Mouse (Mus musculus) neural tube, embryonic 14.5 days (tissue): ENCODE results near the gene Dpep2nb. TPM values are rescaled to one million over a fixed set of nuclear protein-coding genes. Genes with fewer than 3 reads are reported as not detected.

Experiments
- ATAC-seq: fragments of 200-750 bp; cut with Nextera tagmentation; 2 replicates; pipeline ENCODE4 v1.8.0; 2017; ENCODE audit warnings: low read depth, mild to moderate bottlenecking, moderate TSS enrichment, moderate library complexity
- H3K27ac ChIP-seq: fragments of 300-500 bp; sonication (generic); 2 replicates; pipeline ENCODE4 v1.5.1; 2014; ENCODE audit warnings: low read depth, mild to moderate bottlenecking, control low read depth, low read length, moderate library complexity, mixed read lengths
- H3K27me3 ChIP-seq: fragments of 300-500 bp; sonication (generic); 2 replicates; pipeline ENCODE4 v1.6.1; 2014; ENCODE audit warnings: low read length; ENCODE audit not compliant: control insufficient read depth, insufficient read depth
- H3K36me3 ChIP-seq: fragments of 300-500 bp; sonication (generic); 2 replicates; pipeline ENCODE4 v1.6.1; 2014; ENCODE audit warnings: low read length, mixed read lengths; ENCODE audit not compliant: control insufficient read depth, insufficient read depth
- H3K4me1 ChIP-seq: fragments of 300-500 bp; sonication (generic); 2 replicates; pipeline ENCODE4 v1.6.1; 2014; ENCODE audit warnings: low read length; ENCODE audit not compliant: control insufficient read depth, insufficient read depth
- H3K4me2 ChIP-seq: fragments of 300-500 bp; sonication (generic); 2 replicates; pipeline ENCODE4 v1.6.1; 2014; ENCODE audit warnings: mild to moderate bottlenecking, low read depth, low read length, control low read depth
- H3K4me3 ChIP-seq: fragments of 300-500 bp; sonication (generic); 2 replicates; pipeline ENCODE4 v1.5.1; 2014; ENCODE audit warnings: low read depth, low read length, control low read depth, mixed read lengths
- H3K9ac ChIP-seq: fragments of 300-500 bp; sonication (generic); replicated peaks from 2 replicates; pipeline ENCODE4 v1.6.1; 2014; ENCODE audit warnings: low read depth, mild to moderate bottlenecking, control low read depth, low read length, mixed read lengths
- H3K9me3 ChIP-seq: fragments of 300-500 bp; sonication (generic); 2 replicates; pipeline ENCODE4 v1.6.1; 2016; ENCODE audit warnings: low read length; ENCODE audit not compliant: control insufficient read depth
- WGBS: fragments of 180-500 bp; shearing (Covaris S2); extraction: QIAGEN DNeasy Blood & Tissue Kit; methylation state at CpG from one replicate; pipeline ENCODE4 v1.1.7; 2014; 5-methylcytosine and 5-hydroxymethylcytosine counted together
- polyA plus RNA-seq: library from polyadenylated mRNA; unstranded; fragments of >200 nt; fragmentation: Nextera tagmentation; extraction: Ambion mirVana; gene quantifications from 2 replicates; pipeline ENCODE4 v1.2.1, GENCODE M21; 2014

Gene Dpep2nb
- polyA plus RNA-seq = 0.31 TPM in 1 of 2 replicates, not detected in the other

DNA sequence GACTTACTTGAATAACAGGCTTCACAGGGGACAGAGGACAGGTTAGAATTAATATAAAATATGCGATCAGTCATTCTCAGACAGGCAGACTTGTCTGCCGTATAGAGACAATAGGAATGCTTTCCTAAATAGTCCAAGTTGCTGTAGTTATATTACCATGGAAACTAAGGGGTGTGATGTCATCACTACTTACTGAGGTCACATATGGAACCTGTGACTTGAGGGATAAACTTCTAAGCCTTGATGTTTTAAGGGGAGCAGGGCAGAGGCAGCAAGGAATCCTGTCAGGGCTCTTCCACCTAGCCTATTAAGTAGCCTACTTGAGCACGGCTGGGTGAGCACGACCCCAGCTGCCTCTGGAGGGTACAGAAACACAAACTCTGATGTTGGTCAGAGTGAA lies at the start of gene Dpep2nb:
TSS of gene Dpep2nb (minus strand) at position 101 of the 400 bp plus-strand sequence.
- H3K4me2 ChIP-seq = no peak within 1 kb of the TSS
- 86% methylated on average over 4 of the region's 4 CpGs for WGBS
- peaks cover 9% of the 10 kb centered on the region for H3K4me1 ChIP-seq
- no peak for ATAC-seq
- H3K9ac ChIP-seq = no peak within 1 kb of the TSS
- H3K4me3 ChIP-seq = no peak within 1 kb of the TSS
- H3K9me3 ChIP-seq = no peaks in the 10 kb centered on the region
- no peak within 1 kb of the TSS for H3K27ac ChIP-seq
- H3K27me3 ChIP-seq = no peaks in the 10 kb centered on the region
- no peaks in the 10 kb centered on the region for H3K36me3 ChIP-seq

DNA sequence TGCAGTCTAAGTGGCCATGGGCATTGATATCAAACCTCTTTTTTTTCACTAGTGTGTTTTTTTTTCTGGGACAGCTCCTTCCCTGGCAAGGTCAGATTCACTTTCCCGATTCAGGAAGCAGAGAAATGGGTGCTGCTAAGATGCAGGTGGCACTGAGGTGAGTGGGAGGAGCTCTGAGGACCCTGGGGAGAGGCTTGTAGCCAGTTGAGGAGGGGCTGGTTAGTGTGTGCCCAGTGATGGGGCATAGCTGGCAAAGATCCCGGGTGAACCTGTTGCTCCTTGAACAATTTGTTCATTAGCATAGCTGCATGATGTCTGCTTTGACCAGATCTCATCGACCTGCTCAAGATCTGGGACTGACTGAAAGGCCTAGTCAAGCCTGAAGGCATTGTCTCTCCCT lies 49.3 kb upstream of the Dpep2nb start:
- Histone ChIP-seq H3K9me3 (no peaks in the 10 kb centered on the region), H3K27ac (no peak overlapping the region), H3K9ac (no peak overlapping the region), H3K4me2 (no peak overlapping the region), H3K36me3 (peaks cover 10% of the 10 kb centered on the region; the same call in 1 of the 2 replicates), H3K4me1 (peaks cover 5% of the 10 kb centered on the region; the same call in 1 of the 2 replicates), H3K27me3 (no peaks in the 10 kb centered on the region), H3K4me3 (no peak overlapping the region)
- 42% methylated on average over 3 of the region's 3 CpGs for WGBS
- no peak for ATAC-seq

DNA sequence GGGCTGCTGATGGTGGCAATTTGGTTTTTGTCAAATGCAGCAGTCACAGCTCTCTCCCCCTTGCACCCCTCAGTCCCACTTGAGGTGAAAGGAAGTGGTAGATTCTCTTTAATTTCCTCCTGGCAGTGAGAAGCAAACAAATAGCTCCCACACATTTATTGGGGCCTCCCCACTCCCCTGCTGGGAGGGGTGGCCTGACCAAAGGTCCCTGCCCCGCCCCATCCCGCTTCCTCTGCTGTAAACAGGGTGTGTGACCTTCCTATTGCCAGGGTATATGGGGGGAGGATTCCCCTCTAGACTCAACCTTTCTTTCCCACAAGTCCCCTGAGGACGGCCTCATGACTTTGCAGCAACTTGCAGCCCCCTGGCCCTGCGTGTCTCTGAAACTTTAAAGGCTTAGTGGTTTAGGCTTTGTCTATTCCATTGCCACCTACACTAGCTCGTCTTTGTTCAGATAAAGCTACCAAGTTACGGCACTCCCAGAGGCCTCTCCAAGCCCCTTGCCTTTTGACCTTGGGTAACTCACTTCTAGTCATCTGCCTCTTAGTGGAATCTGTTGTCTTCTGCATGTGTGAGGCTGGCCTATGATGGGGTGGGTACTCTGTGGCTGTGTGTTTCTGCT lies 48.5 kb upstream of the Dpep2nb start:
- H3K9me3 ChIP-seq = no peaks in the 10 kb centered on the region
- no peak overlapping the region for H3K4me3 ChIP-seq
- H3K9ac ChIP-seq = no peak overlapping the region
- no peak overlapping the region for H3K4me2 ChIP-seq
- ATAC-seq = no peak
- H3K27me3 ChIP-seq = no peaks in the 10 kb centered on the region
- 24% methylated on average over 6 of the region's 6 CpGs for WGBS
- peaks cover 10% of the 10 kb centered on the region; the same call in 1 of the 2 replicates for H3K36me3 ChIP-seq
- H3K27ac ChIP-seq = no peak overlapping the region
- peaks cover 5% of the 10 kb centered on the region; the same call in 1 of the 2 replicates for H3K4me1 ChIP-seq

DNA sequence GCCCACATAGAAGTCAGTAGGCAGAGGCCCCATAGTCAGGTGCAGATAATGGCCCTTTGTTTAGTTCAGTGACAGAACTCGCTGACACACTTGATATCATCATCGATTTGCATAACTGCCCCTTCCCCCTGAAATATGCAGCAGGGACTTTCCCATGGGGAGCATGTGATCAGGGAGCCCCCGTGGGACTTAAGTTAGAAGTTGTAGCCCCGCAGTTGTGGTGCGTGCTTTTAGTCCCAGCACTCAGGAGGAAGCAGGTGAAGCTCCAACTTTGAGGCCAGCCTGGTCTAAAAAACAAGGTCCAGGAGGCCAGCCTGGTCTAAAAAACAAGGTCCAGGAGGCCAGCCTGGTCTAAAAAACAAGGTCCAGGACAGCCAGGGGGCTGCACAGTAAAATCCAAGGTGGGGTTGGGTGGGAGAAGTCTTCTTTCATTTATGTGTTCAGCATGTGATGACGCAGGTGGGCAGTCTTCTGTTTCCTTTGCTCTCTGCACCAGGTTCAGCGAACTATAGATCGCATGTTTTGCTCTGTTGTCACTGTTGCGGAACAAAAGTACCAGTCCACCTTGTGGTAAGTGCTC lies 46.8 kb upstream of the Dpep2nb start:
- Histone ChIP-seq H3K36me3 (peaks cover 10% of the 10 kb centered on the region; the same call in 1 of the 2 replicates), H3K4me1 (no peaks in the 10 kb centered on the region), H3K27ac (no peak overlapping the region), H3K9me3 (no peaks in the 10 kb centered on the region), H3K27me3 (no peaks in the 10 kb centered on the region), H3K9ac (no peak overlapping the region), H3K4me2 (no peak overlapping the region), H3K4me3 (no peak overlapping the region)
- ATAC-seq = no peak
- WGBS = 89% methylated on average over 9 of the region's 9 CpGs

DNA sequence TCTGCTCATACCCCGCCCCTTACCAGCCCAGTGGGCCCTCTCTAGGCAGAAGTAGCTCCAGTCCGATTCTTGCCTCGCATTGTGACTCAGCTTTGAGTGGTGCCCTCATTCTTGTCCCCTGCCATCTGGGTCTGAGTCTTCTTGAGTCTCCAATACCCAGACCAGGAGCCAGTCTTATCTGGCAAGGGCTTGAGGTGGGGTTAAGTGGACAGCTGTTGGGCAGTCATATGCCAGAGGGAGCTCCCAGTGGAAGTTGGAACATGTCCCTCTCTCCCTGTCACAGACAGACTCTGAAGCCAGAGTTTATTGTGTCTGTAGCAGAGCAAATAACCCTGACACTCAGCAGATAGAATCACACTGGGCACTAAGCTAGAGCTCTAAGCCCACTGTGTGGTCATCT lies 45.3 kb upstream of the Dpep2nb start:
- ATAC-seq = no peak
- Histone ChIP-seq H3K9ac (no peak overlapping the region), H3K4me3 (no peak overlapping the region), H3K4me1 (no peaks in the 10 kb centered on the region), H3K4me2 (no peak overlapping the region), H3K9me3 (no peaks in the 10 kb centered on the region), H3K36me3 (peaks cover 10% of the 10 kb centered on the region; the same call in 1 of the 2 replicates), H3K27me3 (no peaks in the 10 kb centered on the region), H3K27ac (no peak overlapping the region)
- WGBS = 89% methylated on average over 3 of the region's 3 CpGs

DNA sequence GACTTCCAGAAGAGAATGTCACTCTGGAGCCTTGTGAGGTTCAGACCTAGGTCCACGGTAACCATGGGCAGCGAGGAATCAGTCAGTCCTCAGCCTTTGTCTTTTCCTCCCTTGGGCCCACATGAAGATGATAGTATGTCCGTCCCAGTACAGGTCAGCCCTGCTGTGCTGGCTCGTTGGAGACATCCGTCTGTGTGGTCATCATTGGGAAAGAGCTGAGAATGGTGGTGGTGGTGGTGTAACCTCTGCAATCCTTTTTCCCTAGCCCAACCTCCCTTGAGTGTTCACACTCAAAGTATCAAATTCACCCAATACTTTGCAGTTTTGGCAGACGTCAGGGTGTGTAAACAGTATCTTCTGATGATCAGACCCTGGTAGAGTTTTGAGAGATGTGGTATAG lies 44.1 kb upstream of the Dpep2nb start:
- Histone ChIP-seq H3K9me3 (no peaks in the 10 kb centered on the region), H3K4me3 (no peak overlapping the region), H3K36me3 (peaks cover 10% of the 10 kb centered on the region; the same call in 1 of the 2 replicates), H3K4me1 (no peaks in the 10 kb centered on the region), H3K4me2 (no peak overlapping the region), H3K27ac (no peak overlapping the region), H3K27me3 (no peaks in the 10 kb centered on the region), H3K9ac (no peak overlapping the region)
- ATAC-seq = no peak
- WGBS = 84% methylated on average over 6 of the region's 6 CpGs

DNA sequence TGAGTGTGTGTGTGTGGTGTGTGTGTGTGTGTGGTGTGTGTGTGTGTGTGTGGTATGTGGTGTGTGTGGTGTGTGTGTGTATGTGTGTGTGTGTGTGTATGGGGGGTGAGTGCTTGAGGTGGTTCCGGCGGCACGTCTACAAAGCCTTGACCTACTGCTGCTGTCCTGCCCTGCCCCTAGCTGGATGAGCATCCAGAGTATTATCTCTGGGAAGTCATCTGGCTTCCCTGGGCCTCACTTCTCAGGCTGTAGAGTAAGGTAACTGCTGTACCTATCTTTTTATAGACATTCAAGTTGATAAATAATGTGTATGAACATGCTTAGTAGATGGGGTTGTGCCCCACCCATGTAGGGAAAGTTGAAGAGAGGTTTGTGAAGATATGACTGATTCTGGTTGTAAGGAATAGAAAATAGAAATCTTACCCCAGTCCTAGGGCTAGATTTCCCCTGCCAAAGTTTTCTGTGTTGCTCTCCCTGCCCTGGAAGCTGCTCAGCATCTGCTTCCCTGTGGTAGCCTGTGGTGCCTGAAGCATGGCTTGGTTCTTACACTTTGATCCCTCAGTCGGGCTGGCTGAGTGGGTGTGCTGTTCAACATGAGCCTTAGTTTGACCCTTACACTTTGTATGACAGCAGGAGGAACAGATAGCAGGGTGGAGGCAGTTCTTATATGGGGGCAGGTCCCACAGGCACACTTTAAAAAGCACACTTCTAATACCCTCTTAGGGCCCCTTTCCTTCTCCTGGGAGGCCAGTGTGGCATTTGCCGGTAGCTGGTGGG lies 42.3 kb upstream of the Dpep2nb start:
- no peaks in the 10 kb centered on the region for H3K4me1 ChIP-seq
- no peak overlapping the region for H3K27ac ChIP-seq
- no peak overlapping the region for H3K4me3 ChIP-seq
- no peak overlapping the region for H3K9ac ChIP-seq
- H3K27me3 ChIP-seq = no peaks in the 10 kb centered on the region
- ATAC-seq = no peak
- H3K9me3 ChIP-seq = no peaks in the 10 kb centered on the region
- 78% methylated on average over 5 of the region's 5 CpGs for WGBS
- no peak overlapping the region for H3K4me2 ChIP-seq
- H3K36me3 ChIP-seq = peaks cover 8% of the 10 kb centered on the region; the same call in 1 of the 2 replicates

DNA sequence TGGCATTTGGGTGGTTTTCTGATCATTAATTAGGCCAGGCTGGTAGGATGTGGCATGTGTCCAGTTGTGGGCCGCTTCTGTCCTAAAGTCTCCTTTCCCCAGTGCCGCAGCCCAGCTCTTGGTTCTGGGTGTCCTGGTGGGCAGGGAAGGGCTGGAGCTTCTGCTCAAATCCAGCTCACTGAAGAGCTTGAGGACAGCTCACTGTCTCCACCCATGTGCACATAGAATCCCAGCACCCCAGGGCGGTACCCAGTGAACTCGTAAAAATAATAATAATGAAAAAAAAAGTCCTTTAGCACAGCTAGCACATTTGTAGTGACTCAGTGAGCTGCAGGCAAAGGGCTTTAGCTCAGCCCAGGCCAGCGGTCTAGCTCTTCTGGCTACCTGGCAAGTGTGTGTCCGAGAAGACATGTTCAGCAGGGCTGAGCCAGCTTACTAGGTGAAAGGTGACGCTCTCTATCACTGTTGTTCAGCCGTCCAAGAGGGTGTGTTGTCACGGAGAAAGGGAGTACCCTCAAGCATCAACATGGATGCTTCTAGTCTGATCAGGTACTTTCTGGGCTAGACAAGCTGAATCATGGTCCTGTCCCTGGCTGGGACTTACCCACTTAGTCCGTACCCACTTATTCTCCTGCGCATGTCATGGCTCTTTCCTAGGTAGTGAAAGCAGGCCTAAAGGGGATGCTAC lies 41.2 kb upstream of the Dpep2nb start:
- no peak overlapping the region for H3K4me3 ChIP-seq
- no peak for ATAC-seq
- 95% methylated on average over 11 of the region's 11 CpGs for WGBS

More for the DNA sequence above, 41.2 kb upstream of the Dpep2nb start:
- no peaks in the 10 kb centered on the region for H3K4me1 ChIP-seq
- H3K27me3 ChIP-seq = no peaks in the 10 kb centered on the region
- H3K36me3 ChIP-seq = peaks cover 8% of the 10 kb centered on the region; the same call in 1 of the 2 replicates
- no peaks in the 10 kb centered on the region for H3K9me3 ChIP-seq
- H3K9ac ChIP-seq = no peak overlapping the region
- H3K27ac ChIP-seq = no peak overlapping the region
- no peak overlapping the region for H3K4me2 ChIP-seq
